Mouse (Mus musculus) neural tube, embryonic 15.5 days (tissue): ENCODE results near the gene H3f3b. TPM values are rescaled to one million over a fixed set of nuclear protein-coding genes. Genes with fewer than 3 reads are reported as not detected.
"Not testable (repeated sequence)": the region's sequence is repeated elsewhere in the genome, so short reads cannot be mapped to it uniquely, and the experiment has no call there.

Experiments
- ATAC-seq: fragments of 200-750 bp; cut with Nextera tagmentation; 2 replicates; pipeline ENCODE4 v1.8.0; 2017; ENCODE audit warnings: mild to moderate bottlenecking, moderate TSS enrichment, moderate library complexity; ENCODE audit not compliant: low FRiP score
- H3K27ac ChIP-seq: fragments of 300-500 bp; sonication (generic); replicated peaks from 2 replicates; pipeline ENCODE4 v1.5.1; 2015; ENCODE audit warnings: mild to moderate bottlenecking, inconsistent platforms
- H3K27me3 ChIP-seq: fragments of 300-500 bp; sonication (generic); replicated peaks from 2 replicates; pipeline ENCODE4 v1.6.1; 2015; ENCODE audit warnings: inconsistent platforms
- H3K36me3 ChIP-seq: fragments of 300-500 bp; sonication (generic); 2 replicates; pipeline ENCODE4 v1.6.1; 2015; ENCODE audit warnings: inconsistent platforms
- H3K4me1 ChIP-seq: fragments of 300-500 bp; sonication (generic); 2 replicates; pipeline ENCODE4 v1.6.1; 2015; ENCODE audit warnings: inconsistent platforms
- H3K4me2 ChIP-seq: fragments of 300-500 bp; sonication (generic); 2 replicates; pipeline ENCODE4 v1.6.1; 2015; ENCODE audit warnings: inconsistent platforms, mild to moderate bottlenecking, moderate library complexity
- H3K4me3 ChIP-seq: fragments of 300-500 bp; sonication (generic); replicated peaks from 2 replicates; pipeline ENCODE4 v1.5.1; 2015; ENCODE audit warnings: mild to moderate bottlenecking, inconsistent platforms
- H3K9ac ChIP-seq: fragments of 300-500 bp; sonication (generic); replicated peaks from 2 replicates; pipeline ENCODE4 v1.6.1; 2015; ENCODE audit warnings: mild to moderate bottlenecking, inconsistent platforms
- H3K9me3 ChIP-seq: fragments of 300-500 bp; sonication (generic); replicated peaks from 2 replicates; pipeline ENCODE4 v1.6.1; 2016; ENCODE audit warnings: inconsistent platforms
- WGBS: fragments of 180-500 bp; shearing (Covaris S2); methylation state at CpG from one replicate; pipeline ENCODE4 v1.1.7; 2015; ENCODE audit warnings: mixed read lengths; 5-methylcytosine and 5-hydroxymethylcytosine counted together
- polyA plus RNA-seq: library from polyadenylated mRNA; unstranded; fragments of >200 nt; fragmentation: Nextera tagmentation; extraction: Ambion mirVana; gene quantifications from 2 replicates; pipeline ENCODE4 v1.2.1, GENCODE M21; 2015

The H3f3b gene
- polyA plus RNA-seq, 1 experiment from 2014 or later, result 1,502 TPM

DNA sequence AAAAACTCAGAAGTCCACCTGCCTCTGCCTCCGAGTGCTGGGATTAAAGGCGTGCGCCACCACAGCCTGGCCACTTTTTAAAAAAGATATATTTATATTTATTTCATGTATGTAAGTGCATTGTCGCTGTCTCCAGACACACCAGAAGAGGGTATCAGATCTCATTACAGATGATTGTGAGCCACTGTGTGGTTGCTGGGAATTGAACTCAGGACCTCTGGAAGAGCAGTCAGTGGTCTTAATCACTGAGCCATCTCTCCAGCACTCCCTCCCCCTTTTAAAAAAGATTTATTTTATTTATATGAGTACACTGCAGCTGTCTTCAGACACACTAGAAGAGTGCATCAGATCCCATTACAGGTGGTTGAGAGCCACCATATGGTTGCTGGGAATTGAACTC lies 8.9 kb downstream of the H3f3b start:
- peaks cover 17% of the 10 kb centered on the region for H3K36me3 ChIP-seq
- H3K4me3 ChIP-seq, H3K9ac ChIP-seq, ATAC-seq, H3K9me3 ChIP-seq, H3K4me2 ChIP-seq, H3K27ac ChIP-seq, H3K27me3 ChIP-seq: not testable (repeated sequence)
- 92% methylated on average over 4 of the region's 4 CpGs for WGBS
- H3K4me1 ChIP-seq, result peaks cover 15% of the 10 kb centered on the region

DNA sequence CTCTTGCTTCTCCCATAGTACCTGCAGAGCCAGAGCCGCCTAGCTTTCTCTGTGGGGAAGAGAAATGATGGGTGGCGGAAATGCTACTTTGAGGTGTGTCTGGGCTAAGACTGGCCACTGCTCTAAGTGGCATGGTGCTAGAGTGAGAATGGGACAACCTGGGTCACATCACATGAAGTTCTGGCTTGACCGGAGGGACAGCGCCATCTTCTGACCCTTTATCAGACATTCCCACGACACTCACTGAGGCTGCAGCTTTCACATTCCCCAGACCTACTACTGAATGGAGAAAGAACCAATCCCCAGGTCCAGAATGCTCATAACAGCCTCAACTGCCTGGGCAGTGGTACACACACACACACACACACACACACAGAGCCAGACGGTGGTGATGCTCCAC lies 9.7 kb downstream of the H3f3b start:
- Histone ChIP-seq H3K36me3 (peaks cover 17% of the 10 kb centered on the region), H3K4me3 (no peak overlapping the region), H3K27me3 (no peaks in the 10 kb centered on the region), H3K9me3 (no peaks in the 10 kb centered on the region), H3K9ac (no peak overlapping the region), H3K27ac (no peak overlapping the region), H3K4me1 (peaks cover 16% of the 10 kb centered on the region), H3K4me2 (no peak overlapping the region)
- 28% methylated on average over 6 of the region's 6 CpGs for WGBS
- no peak for ATAC-seq

DNA sequence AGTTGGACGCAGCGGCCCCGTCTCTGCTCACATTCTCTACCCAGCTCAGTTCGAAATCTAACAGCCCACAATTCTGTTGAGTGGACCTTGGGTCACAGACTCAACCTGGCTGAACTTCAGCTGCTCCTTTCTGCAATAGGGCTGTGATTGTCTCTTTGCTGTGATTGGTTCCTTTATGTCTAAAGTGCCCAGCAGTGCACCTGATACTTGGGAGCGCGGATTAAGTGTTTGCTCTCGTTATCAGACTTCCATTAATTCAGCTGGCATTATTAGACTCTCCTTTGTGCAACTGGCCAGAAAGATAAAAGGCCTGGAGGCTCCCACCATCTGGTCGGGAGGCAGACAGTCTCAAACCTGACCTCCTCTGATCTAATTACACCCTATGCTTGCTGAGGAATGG lies 12.9 kb downstream of the H3f3b start:
- 64% methylated on average over 8 of the region's 8 CpGs for WGBS
- no peak overlapping the region for H3K4me2 ChIP-seq
- no peaks in the 10 kb centered on the region for H3K9me3 ChIP-seq
- peaks cover 25% of the 10 kb centered on the region for H3K4me1 ChIP-seq
- ATAC-seq, result no peak
- 0 out of 2 replicates have a peak overlapping the region, but pooled peaks have one; percentile 11 for H3K9ac ChIP-seq
- peaks cover under 1% of the 10 kb centered on the region; the same call in 1 of the 2 replicates for H3K36me3 ChIP-seq
- no peak overlapping the region for H3K27ac ChIP-seq
- no peak overlapping the region for H3K4me3 ChIP-seq
- no peaks in the 10 kb centered on the region for H3K27me3 ChIP-seq

DNA sequence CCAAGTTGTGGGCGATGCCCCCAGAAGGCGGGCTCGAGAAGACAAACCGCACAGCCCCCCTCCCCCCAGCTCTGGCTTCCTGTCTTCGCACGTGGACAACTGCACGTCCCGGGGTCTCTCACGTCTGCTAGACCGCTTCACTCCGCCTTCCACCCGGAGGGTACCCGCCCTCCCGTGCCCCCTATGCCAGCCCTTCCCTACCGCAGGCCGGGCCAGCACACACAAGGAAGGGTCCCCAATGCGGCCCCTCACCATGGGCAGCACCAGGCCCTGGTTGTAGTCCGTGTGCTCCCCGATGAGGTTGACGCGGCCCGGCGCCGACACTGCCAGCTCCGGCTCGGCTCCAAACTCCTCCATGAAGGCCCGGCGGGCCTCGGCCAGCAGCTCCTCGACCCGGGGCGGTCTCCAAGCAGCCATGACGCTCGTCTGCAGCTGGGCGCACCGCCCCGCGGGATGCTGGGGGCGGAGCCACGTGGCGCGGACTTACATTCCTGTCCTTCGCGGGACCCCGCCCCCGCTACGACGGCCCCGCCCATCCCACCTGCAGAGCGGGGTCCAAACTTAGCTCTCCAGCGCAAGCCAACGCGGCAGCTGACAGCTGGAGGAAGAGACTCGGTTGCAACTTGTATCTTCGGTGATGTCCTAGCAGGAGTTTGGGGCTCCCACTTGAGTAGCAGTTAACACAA lies 15.4 kb downstream of the H3f3b start, which contains the start of gene Galk1:
TSS of gene Galk1 (minus strand) at position 458 of the 686 bp plus-strand sequence.
- peak; percentile 85 for ATAC-seq
- 1% methylated on average over 55 of the region's 55 CpGs for WGBS
- peak within 1 kb of the TSS; percentile 69 for H3K9ac ChIP-seq
- no peaks in the 10 kb centered on the region for H3K9me3 ChIP-seq
- H3K4me3 ChIP-seq, result peak within 1 kb of the TSS; percentile 68
- peak within 1 kb of the TSS; percentile 82 for H3K4me2 ChIP-seq
- peaks cover 13% of the 10 kb centered on the region; the same call in 1 of the 2 replicates for H3K36me3 ChIP-seq
- no peaks in the 10 kb centered on the region for H3K27me3 ChIP-seq
- peaks cover 25% of the 10 kb centered on the region for H3K4me1 ChIP-seq
- peak within 1 kb of the TSS; percentile 86 for H3K27ac ChIP-seq

DNA sequence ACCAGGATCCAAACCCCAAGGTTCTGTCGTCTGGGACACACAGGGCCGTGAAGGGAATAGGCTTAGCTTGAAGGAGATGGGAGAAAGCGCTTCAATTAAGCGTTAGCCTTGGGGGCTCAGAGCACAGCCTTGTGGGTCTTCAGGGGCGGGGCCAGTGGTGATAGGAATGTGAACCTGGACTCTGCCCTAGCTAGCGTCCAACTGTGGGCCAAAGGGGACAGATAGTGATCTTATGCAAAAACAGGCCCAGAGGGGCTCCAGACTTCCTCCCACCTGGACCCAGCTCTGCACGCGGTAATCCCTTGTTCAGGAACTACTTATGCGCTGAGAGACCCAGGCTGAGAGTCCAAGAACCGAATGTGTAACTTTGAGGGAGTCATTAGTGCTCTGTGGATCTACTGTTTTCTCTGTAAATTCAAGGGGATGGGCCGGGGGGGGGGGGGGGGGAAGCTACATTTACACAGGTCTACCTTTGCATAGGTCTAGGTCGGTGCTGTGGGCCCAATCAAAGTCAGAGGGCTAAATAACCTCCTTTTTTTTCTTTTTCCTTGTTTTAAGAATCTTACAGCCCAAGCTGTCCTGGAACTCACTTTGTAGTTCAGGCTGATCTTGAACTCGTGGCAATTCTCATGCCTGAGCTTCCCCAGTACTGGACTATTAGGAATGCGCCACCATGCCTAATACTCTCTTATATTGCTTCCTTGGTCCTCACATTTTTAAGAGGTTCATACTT lies 16.1 kb downstream of the H3f3b start:
- peak overlapping the region; percentile 69 for H3K9ac ChIP-seq
- H3K9me3 ChIP-seq, result no peaks in the 10 kb centered on the region
- peak overlapping the region; percentile 82 for H3K4me2 ChIP-seq
- H3K27ac ChIP-seq, result peak overlapping the region; percentile 86
- H3K27me3 ChIP-seq, result no peaks in the 10 kb centered on the region
- no peak for ATAC-seq
- peaks cover 13% of the 10 kb centered on the region; the same call in 1 of the 2 replicates for H3K36me3 ChIP-seq
- H3K4me3 ChIP-seq, result peak overlapping the region; percentile 68
- H3K4me1 ChIP-seq, result peaks cover 25% of the 10 kb centered on the region
- 27% methylated on average over 14 of the region's 14 CpGs for WGBS

DNA sequence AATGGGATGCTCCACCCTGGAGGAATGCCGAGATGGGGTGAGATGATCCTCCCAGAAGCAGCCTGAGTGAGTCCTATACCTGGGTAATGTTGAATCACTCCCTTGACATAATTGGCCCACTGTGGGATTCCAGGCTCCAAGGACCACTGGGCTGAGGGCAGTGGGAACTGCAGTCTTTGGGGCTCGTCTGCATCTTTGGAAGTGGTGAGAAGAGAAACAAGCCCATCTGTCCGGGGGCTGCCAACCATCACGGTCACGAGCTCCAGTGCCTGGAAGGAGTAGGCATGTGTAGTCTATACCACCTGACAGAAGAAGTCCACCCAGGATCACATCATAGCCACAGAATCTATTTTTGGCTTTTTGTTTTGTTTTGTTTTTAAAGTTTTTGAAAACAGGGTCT lies 16.8 kb downstream of the H3f3b start:
- Histone ChIP-seq H3K36me3 (peaks cover 13% of the 10 kb centered on the region; the same call in 1 of the 2 replicates), H3K4me3 (no peak overlapping the region), H3K27ac (0 out of 2 replicates have a peak overlapping the region, but pooled peaks have one; percentile 86), H3K9ac (no peak overlapping the region), H3K27me3 (no peaks in the 10 kb centered on the region), H3K9me3 (no peaks in the 10 kb centered on the region), H3K4me2 (no peak overlapping the region), H3K4me1 (peaks cover 25% of the 10 kb centered on the region)
- 88% methylated on average over 5 of the region's 5 CpGs for WGBS
- no peak for ATAC-seq

DNA sequence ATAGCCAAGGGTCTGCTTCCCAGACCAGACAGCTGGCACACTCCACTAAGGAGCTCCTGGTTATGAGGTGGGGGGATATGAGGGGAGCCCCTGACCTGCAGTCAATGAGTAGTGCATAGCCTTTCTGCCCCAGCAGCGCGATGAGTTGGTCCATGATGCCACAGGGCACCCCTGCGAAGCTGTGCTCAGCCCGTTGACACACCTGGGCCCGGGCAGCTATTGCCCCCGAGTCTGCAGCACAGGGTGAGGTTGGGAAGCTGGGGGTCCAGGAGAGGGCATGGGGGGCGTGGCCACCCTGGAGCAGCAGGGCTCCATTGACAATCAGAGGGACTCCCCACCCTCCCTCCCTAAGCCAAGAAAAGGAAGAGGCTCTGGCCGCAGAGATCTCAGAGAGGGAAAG lies 17.6 kb downstream of the H3f3b start:
- peaks cover 13% of the 10 kb centered on the region; the same call in 1 of the 2 replicates for H3K36me3 ChIP-seq
- H3K9ac ChIP-seq, result no peak overlapping the region
- WGBS, result 94% methylated on average over 8 of the region's 8 CpGs
- no peak overlapping the region for H3K4me3 ChIP-seq
- H3K4me1 ChIP-seq, result peaks cover 30% of the 10 kb centered on the region
- ATAC-seq, result no peak
- H3K4me2 ChIP-seq, result no peak overlapping the region
- no peaks in the 10 kb centered on the region for H3K27me3 ChIP-seq
- H3K27ac ChIP-seq, result no peak overlapping the region
- H3K9me3 ChIP-seq, result no peaks in the 10 kb centered on the region

DNA sequence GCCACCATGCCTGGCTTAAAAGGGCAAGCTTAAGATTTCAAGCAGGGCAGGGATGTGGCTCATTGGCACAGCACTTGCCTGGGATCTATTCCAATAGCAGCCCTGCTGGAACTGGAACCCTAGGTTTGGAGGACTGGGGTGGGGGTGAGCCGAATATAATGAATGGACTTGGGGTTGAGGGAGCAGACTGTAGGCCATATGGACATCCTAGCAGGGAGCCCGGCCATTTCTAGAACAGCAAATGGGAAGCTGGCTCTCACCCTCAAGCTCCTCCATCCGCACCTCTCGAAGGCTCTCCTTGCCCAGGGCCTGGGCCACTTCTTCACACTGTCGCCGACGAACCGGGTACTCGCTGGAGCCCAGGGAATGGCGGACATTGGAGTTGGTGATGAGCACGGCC lies 18.1 kb downstream of the H3f3b start:
- no peak overlapping the region for H3K9ac ChIP-seq
- ATAC-seq, result no peak

DNA sequence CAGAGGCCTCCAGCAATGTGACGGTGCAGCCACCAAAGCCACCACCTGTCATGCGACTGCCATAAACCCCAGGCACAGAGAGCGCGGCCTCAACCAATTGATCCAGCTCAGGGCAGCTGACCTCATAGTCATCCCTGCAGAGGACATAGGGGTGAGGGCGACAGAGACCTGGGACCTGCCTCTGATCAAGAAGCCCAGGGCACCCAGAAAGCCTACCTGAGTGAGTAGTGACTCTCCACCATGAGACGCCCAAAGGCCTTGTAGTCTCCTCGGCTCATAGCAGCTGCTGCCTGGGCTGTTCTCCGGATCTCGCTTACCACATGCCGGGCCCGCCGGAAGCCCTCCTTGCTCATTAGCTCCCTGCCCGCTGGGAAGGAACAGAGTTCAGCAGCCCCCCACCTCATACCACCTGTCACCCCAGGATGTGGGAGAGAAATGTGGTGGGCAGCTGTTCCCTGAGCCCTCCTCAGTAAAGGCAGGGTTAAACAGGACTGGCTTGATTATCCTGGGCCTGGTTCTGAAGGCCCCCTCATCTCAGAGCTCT lies 18.9 kb downstream of the H3f3b start:
- Histone ChIP-seq H3K27ac (no peak overlapping the region), H3K4me1 (peaks cover 37% of the 10 kb centered on the region), H3K9me3 (no peaks in the 10 kb centered on the region), H3K36me3 (peaks cover 13% of the 10 kb centered on the region; the same call in 1 of the 2 replicates), H3K9ac (no peak overlapping the region), H3K4me2 (no peak overlapping the region), H3K4me3 (no peak overlapping the region), H3K27me3 (no peaks in the 10 kb centered on the region)
- 78% methylated on average over 13 of the region's 13 CpGs for WGBS
- ATAC-seq, result no peak

More for the DNA sequence above, 18.1 kb downstream of the H3f3b start:
- peaks cover 34% of the 10 kb centered on the region for H3K4me1 ChIP-seq
- no peak overlapping the region for H3K4me3 ChIP-seq
- no peaks in the 10 kb centered on the region for H3K27me3 ChIP-seq
- no peak overlapping the region for H3K27ac ChIP-seq
- no peak overlapping the region for H3K4me2 ChIP-seq
- peaks cover 13% of the 10 kb centered on the region; the same call in 1 of the 2 replicates for H3K36me3 ChIP-seq
- no peaks in the 10 kb centered on the region for H3K9me3 ChIP-seq
- WGBS, result 95% methylated on average over 11 of the region's 11 CpGs

DNA sequence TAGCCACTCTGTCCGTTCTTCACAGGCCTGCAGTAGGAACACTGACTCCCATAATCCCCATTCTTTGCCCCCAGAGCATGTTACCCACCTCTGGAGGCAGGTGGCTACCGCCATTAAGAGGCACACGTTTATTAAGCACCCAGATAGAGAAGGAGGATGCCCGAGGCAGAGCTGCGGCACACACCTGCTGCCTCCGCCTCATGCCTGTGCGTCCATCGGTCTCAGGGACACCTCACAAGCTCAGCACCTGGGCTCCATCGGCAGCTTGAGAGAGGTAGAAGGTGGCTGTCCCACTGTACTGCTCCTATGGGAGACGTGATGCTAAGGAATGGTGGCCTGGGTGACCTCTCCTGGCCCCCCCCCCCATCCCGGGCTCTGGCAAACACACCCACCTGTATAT lies 19.4 kb downstream of the H3f3b start:
- no peak for ATAC-seq
- H3K27ac ChIP-seq, result no peak overlapping the region

DNA sequence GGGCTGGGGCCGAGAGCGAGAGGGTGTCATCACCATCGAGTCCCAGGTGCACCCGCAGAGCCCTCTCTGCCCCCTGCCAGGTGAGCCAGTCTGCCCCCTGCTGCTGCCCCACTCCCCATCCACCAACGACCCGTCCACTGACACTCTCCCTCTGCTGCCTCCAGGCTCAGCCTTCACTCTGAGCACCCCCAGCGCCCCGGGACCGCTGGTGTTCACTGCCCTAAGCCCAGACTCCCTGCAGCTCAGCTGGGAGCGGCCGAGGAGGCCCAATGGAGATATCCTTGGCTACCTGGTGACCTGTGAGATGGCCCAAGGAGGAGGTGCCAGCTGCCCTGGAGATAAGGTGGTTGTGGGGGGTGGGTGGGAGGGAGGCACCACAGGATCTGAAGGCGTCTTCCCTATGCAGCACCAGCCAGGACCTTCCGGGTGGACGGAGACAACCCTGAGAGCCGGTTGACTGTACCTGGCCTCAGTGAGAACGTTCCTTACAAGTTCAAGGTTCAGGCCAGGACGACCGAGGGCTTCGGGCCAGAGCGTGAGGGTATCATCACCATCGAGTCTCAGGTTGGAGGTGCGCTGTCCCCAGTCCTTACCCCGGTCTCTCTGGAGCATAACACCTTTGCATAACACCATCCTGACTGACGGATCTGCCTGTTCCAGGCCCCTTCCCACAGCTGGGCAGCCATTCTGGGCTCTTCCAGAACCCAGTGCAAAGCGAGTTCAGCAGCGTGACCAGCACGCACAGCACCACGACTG lies 20.5 kb downstream of the H3f3b start:
- WGBS, result 92% methylated on average over 28 of the region's 28 CpGs
- H3K9me3 ChIP-seq, result no peaks in the 10 kb centered on the region
- ATAC-seq, result no peak

More for the DNA sequence above, 19.4 kb downstream of the H3f3b start:
- Histone ChIP-seq H3K4me2 (no peak overlapping the region), H3K9me3 (no peaks in the 10 kb centered on the region), H3K9ac (no peak overlapping the region), H3K4me1 (peaks cover 37% of the 10 kb centered on the region), H3K36me3 (peaks cover 13% of the 10 kb centered on the region; the same call in 1 of the 2 replicates), H3K4me3 (no peak overlapping the region), H3K27me3 (no peaks in the 10 kb centered on the region)
- WGBS, result 88% methylated on average over 11 of the region's 11 CpGs

More for the DNA sequence above, 20.5 kb downstream of the H3f3b start:
- Histone ChIP-seq H3K36me3 (peaks cover 13% of the 10 kb centered on the region; the same call in 1 of the 2 replicates), H3K27ac (no peak overlapping the region), H3K27me3 (no peaks in the 10 kb centered on the region), H3K4me3 (no peak overlapping the region), H3K9ac (no peak overlapping the region), H3K4me2 (no peak overlapping the region), H3K4me1 (peaks cover 29% of the 10 kb centered on the region)
